Mouse (Mus musculus) heart, postnatal 4 days (tissue): ENCODE data around the gene Rab11fip5. TPM values are rescaled to one million over a fixed set of nuclear protein-coding genes. Genes with fewer than 3 reads are reported as not detected.

Experiments
- DNase-seq: peaks from one replicate; pipeline ENCODE4 v3.0.0; 2021
- total RNA-seq, 2 experiments: library from RNA; stranded (reverse); gene quantifications; 2 replicates each; pipeline ENCODE4 v1.2.3; 2021

The Rab11fip5 gene
- total RNA-seq: 10 to 100 TPM; 74.7 to 79.8 TPM

DNA sequence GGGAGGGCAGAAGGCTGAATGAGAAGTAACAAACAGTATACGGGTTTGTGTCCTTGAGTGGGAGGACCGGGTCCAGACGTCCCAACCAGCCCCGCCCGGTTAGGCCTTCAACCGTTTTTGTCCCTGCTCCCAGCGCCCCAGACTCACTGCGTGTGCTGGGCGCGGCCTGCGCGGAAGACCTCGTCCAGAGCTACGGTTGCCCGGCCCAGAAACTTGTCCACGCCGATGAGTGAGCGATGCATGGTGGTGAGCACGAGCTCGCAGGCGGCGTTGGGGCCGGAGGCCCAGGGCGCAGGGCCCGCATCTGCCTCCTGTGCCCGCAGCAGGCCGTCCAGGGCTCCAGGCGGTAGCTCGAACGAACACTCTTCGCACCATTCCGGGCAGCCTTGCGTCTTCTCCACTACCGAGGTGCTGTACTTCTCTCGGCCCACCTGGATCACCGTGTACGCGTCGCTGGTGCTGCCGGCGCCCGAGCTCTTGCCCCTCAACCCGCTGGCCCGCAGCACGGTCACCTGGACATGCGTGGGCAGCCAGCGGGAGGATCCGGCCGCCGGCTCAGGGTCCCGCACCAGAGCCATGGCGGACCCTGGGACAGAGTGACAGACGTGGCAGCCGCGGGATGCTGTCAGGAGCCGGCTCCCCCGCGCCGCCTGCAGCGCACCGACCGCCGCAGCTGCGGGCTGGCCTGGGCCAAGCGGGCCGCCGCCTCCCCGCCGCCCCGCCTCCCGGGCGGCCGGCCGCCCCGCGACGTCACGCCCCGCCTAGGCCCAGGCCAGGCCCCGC lies at the start of gene Rab11fip5:
Gene Rab11fip5, minus strand, starts transcription at position 684 of the 783 bp plus-strand sequence.
- peak; percentile 54 for DNase-seq

DNA sequence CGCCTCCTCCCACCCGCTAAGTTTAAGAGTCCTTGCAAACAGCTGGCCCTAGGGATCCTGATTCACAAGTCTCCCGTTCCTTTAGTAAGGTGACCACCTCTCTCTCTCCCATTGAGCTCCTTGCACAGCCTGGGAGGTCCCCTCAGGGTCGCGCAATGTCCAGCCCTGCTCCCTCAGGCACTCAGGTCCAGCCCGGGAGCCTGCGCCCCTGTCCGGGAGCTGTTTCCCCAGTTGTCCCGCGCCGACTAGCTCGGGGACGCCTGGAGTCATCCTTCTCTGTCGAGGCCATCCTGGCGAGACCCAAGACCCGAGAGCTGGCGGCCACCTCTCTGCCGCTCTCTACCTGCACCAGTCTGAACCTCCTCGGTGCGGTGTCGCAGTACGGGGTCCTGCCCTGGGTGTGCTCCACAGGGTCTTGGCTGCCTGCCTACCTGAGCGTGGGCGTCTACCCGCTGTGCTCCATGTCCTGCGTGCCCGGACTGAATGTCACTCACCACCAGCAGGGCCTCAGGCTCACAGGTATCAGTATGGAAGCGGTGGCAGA lies 49.5 kb upstream of the Rab11fip5 start, which contains the start of gene Noto:
Gene Noto, plus strand, starts transcription at position 51 of the 544 bp plus-strand sequence.
- no peak for DNase-seq

DNA sequence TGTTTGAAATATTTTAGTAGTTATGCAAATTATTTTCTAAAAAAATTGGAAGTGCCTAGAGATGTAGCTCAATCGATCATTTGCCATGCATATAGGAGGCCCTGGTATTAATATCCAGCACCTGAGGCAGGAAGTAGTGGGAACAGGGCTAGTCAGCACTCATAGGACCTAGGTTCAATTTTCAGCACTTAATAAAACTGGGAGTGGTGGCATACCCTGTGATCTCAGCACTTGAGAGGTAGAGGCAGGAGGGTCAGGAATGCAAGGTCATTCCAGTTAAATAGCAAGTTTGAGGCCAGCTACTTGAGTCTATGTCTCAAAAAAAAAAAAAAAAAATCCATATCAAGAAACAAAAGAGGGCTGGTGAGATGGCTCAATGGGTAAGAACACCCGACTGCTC lies 44.7 kb upstream of the Rab11fip5 start:
- no peak for DNase-seq

DNA sequence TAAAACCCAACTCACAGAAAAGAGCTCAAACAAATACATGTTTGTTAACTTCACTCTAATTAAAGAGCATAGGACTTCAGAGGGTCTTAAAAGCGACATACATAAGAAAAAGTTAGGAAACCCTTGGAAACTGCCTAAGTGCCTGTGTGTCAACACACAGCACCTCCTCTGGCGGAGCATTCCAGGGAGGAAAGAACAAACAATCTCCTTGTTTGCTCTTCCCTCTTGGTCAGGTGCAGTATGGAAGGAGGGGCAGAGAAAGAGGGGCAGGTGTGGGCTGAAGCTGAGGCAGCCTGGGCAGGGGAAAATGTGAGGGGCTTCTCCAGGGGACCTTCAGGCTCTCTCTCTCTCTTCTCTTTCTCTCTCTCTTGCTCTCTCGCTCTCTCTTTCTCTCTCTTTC lies 41.4 kb upstream of the Rab11fip5 start:
- no peak for DNase-seq

DNA sequence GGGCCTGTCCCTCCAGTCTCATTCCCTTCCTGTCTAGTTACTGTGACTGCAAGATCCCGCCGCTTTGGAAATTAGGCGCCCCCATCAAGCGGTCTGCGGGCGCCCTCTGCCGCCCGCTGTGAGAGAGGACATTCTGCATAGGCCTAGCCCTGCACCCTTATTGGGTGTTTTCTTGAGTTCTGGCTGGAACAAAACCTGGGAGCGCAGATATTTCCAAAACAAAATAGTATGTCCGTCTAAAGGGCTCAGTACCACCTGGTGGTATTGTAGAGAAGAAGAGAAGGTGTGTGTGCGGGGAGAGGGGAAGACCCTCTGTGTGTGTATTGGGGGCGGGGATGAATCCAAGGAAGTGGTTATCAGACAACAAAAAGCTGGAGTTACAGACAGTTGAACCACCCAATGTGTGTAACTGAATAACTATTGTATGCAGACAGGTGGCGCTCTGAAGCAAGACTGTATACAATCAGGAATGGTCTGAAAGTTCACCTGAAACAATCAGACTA lies 36.4 kb upstream of the Rab11fip5 start:
- peak; percentile 78 for DNase-seq

DNA sequence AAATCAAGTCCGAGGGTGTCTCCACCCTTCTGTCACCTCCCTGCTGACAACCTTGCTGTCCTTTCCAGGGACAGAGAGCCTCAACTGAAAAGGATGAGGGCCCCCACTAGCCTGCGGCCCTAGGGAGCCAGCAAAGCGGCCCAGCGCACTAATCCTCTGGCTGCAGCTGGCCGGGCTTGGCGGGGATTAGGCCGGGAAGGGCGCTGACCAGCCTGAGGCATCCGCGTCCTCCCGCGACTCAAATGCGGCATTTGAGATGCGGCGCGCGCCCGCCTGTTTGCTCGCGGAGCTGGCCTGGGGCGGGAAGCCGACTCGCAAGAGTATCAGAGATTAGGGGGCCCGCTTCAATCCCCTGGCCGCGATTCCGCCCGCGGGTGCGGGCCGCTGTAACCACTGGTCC lies 34.6 kb upstream of the Rab11fip5 start:
- DNase-seq: peak; percentile 23

DNA sequence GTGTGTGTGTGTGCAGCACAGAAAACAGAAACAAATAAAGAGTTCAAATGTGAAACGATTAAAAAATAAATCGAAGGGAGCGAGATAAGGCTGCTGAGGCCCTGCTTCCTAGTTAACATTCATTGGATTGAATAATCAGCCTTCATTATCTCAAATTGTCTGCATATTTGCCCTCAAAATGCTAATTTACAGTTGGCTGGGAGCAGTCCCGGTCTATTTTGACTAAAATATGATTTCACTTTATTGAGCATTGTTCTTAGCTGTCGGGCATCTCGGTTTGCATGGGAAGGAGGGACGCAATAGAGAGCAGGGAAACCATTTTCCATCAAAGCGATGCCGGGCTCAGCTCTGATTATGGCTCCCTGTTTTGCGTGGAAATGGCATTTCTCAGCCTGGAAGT lies 28.6 kb upstream of the Rab11fip5 start:
- DNase-seq: no peak

DNA sequence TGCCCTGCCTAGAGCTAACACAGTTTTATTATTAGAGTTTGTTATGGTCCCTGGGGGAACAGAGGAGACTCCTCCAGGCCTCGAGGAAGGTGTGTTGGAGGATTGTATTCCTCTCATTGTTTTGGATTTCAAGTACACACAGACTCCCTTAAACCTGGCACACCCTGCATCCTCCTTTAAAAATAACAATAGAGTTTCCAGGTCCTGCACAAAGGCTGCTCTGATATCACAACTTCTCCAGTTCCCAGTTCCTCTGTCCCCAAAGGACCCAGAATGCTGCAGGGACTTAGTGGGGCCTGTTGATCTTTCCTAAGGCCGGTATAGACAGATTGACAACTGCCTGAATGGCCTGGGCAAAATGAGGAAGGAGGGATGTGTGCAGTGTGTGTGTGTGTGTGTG lies 28.2 kb upstream of the Rab11fip5 start:
- DNase-seq: peak; percentile 24

DNA sequence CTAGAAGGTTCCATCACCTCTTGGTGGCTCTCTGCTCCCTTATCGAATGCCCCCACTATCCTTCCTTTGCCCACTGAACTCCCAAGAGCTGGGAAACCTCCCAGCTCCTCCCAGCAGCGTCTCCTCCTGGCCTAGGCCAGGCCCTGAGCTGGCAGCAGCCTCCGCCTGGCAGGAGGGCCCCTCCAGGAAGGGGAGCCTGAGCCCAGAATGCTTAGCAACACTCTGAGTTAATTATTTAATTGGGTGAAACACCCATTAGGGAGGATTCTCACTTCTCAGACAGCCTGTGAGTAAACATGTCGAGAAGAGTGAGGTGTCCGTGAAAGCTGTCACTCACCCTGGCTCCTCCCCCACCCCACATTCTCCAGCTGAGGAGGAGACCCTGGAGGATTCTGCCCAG lies 25.3 kb upstream of the Rab11fip5 start:
- DNase-seq: no peak

DNA sequence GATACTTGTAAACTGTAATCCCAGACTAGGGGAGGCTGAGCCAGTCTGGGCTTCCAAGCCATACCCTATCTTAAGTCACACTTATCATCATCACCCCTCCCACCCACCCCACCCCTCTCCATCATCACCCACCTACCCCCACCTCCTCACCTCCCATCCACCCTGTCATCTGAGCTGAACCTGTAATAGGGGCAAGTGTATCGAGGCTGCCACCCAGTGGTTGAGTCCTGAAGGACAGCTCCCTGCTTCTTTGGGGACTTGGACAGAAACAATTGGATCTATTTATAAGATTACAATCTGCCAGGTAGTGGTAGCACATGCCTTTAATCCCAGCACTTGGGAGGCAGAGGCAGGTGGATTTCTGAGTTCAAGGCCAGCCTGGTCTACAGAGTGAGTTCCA lies 22.7 kb upstream of the Rab11fip5 start:
- DNase-seq: peak; percentile 56

DNA sequence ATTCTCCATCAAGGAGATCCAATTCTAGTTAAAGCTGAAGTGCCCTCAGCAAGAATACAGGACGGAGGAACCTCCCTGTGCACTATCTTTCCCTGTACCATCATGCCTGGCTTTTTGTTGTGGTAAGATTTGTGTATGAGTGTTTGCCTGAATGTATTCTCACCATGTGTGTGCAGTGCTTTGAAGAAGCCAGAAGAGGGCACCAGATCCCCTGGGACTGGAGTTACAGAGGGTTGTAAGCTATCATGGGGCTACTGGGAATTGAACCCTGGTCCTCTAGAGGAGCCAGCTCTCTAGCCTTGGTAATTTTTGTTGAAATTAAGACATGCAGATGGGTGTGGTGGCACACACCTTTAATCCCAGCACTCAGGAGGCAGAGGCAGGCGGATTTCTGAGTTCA lies 20.9 kb upstream of the Rab11fip5 start:
- no peak for DNase-seq

DNA sequence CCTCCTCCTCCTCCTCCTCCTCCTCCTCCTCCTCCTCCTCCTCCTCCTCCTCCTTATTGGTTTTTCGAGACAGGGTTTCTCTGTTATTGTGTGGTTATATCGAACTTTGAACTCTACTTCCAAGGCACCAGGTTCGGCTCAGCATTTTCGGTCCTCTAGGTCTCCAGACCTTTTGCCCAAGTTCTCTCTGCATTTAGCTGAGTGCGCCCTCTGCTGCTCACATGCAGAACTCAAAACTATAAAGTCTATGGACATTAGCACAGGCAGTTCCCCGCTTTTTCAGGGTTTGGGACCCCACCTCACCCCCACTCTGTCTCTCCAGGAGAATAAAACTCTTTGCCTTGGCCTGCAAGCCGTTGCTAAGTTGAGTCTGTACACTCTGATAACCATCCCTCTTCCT lies 17.4 kb upstream of the Rab11fip5 start:
- peak; percentile 82 for DNase-seq

DNA sequence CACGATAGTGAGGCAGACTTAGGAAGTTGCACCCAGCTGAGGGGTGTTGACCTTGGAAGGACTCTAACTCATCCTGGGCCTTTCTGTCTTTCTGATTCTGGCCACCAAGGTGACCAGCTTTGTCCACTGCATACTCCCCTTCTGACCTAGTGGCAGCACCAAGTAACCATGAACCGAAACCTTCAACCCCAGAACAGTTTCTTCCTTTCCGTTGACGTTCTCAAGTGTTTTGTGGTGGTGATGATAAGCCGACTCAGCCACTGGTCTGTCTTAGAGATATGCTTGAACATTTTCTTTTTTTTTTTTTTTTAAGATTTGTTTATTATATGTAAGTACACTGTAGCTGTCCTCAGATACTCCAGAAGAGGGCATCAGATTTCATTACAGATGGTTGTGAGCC lies 14.2 kb upstream of the Rab11fip5 start:
- no peak for DNase-seq

DNA sequence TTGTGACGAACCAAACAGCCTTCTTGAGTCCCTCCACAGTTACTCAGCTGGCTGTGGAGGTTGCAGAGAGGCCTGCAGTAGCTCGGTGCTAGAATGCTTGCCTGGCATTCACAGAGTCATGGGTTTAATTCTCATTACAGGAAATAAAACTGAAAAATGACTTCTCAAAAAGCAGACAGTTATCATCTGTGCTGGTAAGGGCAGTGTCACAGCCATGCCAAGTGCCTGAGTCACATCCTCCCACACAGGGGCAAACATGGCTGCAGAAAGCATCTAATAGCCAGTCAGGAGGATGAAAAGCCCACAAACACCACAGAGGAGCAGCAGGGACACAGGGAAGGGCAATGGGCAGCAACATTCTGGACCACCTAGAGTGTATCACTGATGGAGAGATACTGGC lies 8.4 kb upstream of the Rab11fip5 start:
- no peak for DNase-seq

DNA sequence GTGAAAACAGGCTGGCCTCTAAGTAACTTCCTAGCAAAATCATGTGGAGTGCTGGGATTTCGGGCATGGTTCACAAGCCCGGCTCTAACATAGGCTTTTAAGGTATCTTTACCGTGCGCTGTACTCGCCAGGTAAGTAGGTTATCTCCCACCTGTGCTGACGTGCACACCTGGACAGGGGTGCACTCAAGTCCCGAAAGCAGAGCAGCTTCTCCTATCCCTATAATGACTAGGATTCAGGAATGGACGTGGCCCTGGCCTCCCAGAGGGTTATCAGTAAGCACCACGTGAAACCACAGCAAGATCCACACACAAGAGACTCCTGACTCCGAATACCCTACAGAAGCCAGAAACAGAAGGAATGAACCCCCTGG lies 7.2 kb upstream of the Rab11fip5 start:
- DNase-seq: no peak

DNA sequence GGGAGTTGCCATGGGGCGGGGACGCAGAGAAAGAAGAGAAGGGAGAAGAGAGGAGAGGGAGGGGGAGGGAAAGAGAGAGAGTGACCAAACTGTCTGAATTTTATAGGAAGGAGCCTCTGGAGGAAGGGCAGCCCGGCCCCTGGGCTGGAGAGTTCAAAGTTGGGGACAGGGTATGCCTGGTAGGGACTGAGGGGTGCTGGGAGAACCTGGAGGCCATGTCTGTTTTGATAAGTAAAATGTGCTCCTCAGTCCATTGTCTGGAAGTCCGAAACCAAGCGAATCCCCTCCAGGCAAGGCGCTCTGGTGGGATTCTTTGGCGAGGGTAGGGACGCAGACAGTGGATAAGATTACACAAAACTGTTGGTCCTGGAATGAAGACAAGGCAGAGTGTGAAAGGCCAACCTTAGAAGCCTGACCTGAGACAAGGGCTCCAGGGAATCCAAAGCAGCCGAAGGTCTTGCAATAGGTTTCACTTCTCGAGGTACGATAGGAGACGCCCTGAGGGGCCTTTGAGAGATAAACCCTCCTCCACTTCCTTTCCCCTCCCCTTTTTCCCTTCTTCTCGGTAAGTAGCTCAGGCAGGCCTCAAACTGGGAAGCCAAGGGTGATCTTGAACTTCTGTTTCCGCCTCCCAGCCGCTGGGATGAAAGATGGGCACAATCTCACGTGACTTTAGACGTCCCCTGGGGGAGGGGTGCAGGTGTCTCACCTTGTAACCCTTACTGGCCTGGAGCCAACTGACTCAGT lies 6.6 kb upstream of the Rab11fip5 start:
- DNase-seq: no peak

DNA sequence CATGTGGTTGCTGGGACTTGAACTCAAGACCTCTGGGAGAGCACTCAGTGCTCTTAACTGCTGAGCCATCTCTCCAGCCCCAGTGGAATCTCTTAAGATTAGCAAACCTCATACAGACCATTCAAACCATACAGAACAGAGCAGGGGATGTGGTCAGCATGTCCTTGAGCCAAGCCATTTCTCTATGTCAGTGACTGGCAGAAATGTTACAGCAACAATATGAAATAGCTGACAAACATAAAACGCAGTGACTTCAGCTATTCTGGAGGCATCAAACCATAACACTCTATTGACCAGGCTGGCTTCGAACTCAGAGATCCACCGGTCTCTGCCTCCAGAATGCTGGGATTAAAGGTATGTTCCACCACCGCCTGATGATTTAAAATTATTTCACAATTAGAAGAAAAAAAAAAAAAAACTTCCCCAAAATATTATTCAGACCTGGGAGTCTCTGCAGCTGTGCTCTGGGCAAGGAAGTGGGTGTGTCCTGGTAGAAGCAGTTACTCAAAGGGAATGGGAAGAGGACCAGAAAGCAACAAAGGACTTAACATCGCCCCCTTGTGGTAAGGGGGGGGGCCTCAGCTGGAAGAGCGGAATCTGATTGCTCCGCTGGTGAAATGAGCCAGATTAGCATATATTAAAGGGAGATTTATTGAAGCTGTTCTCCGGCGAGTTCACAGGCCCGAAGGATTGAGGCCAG lies 5.9 kb upstream of the Rab11fip5 start:
- DNase-seq: peak; percentile 85

DNA sequence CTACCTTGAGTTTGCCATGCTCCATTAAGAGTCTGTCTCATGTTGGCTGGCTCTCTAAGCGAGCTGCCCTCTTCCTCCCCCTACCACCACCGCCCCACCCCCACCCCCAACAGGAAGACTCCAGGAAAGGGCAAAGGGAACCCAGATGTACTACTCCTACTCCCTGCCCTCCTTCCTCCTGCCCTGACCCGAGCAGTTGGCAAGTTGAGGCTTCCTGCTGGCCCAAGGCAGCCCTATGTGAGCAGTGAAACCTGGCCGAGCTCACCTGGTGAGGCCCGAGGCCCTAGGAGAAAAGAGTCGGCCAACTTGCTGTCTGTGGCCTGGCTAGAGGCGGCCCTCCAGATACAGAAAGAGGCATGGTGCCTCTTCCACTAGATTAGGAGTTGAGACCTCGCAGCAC lies 4.2 kb upstream of the Rab11fip5 start:
- no peak for DNase-seq

DNA sequence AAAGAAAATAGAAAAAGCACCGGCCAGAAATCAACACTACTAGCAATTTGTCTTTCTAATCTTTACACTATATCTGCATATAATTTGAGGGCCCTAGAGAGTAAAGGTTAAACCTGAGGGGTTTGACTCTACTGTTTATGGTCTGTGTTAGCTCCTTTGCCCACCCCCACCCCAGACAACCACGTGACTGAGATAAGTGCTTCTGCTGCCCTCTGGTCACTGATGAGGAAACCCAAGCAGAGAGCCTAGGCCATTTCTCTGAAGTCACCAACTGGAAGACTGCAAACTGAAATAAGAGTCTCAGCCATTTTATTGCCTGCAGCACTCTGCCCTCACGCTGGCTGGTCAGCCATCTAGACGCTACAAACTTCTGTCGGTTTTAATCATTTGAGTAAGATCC lies 3.4 kb upstream of the Rab11fip5 start:
- DNase-seq: no peak

DNA sequence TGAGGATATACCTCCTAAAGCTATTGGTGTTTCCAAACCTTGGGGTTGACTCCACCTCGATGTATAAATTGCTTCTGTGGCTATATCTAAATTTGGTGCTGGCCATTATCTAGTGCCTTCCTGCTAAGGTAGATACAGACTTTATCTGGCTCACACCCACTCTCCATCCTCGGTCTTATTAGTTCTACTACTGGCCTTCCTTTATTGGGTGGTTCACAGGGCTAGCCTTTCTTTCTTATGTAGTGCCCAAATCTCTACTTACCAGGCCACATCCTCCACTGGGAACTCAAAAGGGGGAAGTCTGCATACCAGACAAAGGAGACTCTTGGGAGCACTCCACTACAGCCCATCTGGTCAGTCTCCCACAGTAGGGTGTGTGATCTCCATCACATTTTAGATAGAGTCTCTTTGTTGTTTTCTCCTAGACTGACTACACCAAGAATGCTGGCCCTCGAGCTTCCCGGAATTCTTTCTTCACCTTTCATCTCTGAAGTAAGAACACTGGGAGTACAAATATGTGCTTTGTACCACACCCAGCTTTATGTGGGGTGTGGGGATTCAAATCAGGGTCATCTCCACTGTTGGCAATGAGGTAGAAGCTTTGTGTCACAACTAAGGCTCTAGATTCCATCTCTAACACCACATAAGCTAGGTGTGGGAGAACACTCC lies 2.8 kb upstream of the Rab11fip5 start:
- no peak for DNase-seq

DNA sequence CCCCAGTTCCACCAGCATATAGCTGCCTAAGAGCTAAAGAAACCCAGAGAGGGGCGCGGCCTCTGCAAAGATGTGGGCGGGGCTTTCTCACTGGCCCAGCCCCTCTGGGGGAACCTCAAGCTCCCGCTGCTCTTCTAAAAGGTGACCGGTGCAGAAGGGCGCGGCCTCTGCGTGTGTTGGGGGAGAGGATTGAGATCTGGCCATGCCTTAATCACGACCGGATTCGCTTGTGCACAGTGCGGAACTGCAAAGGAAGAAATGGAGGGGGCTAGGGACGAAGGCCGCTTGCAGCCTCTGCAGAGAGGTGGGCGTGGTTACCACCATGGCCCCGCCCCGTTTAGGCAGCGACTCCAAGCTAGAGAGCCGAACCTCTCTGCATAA lies 290 bp upstream of the Rab11fip5 start:
- DNase-seq: peak; percentile 98
